Mouse (Mus musculus): Measurements from ENCODE around the gene Kmt2c. TPM values are rescaled to one million over a fixed set of nuclear protein-coding genes. Genes with fewer than 3 reads are reported as not detected.

Kmt2c gene
- polyA plus RNA-seq, 1 experiment from 2014 or later = 7.2 TPM

- no peak for ATAC-seq (ENCODE audit: extremely low read depth, insufficient number of reproducible peaks, low FRiP score, low TSS enrichment)
- no peaks in the 10 kb centered on the region for H3K9me3 ChIP-seq
- H3K36me3 ChIP-seq = peaks cover 12% of the 10 kb centered on the region
- 92% methylated on average over 2 of the region's 2 CpGs for WGBS
- H3K9ac ChIP-seq = no peak overlapping the region
- no peaks in the 10 kb centered on the region for H3K27me3 ChIP-seq (replicated peaks)
- no peak overlapping the region for H3K27ac ChIP-seq (replicated peaks)
- no peak overlapping the region for H3K4me2 ChIP-seq
- no peaks in the 10 kb centered on the region for H3K4me1 ChIP-seq
- no peak overlapping the region for H3K4me3 ChIP-seq
These were observed 130.2 kb downstream of the Kmt2c start for GRCm38 (mm10) chr5:25368420-25368819.

- Histone ChIP-seq H3K4me1 (no peaks in the 10 kb centered on the region), H3K27me3 (replicated peaks) (no peaks in the 10 kb centered on the region), H3K4me3 (no peak overlapping the region), H3K36me3 (peaks cover 15% of the 10 kb centered on the region), H3K9me3 (no peaks in the 10 kb centered on the region), H3K27ac (replicated peaks) (no peak overlapping the region), H3K9ac (no peak overlapping the region), H3K4me2 (no peak overlapping the region)
- 76% methylated on average over 1 of the region's 1 CpGs for WGBS
- ATAC-seq (ENCODE audit: extremely low read depth, insufficient number of reproducible peaks, low FRiP score, low TSS enrichment) = no peak
These were observed 131.5 kb downstream of the Kmt2c start for GRCm38 (mm10) chr5:25367126-25367525.

GRCm38 (mm10) chr5:25353509-25353908 is 145.1 kb downstream of the Kmt2c start:
- H3K9me3 ChIP-seq = no peaks in the 10 kb centered on the region
- WGBS = 88% methylated on average over 2 of the region's 2 CpGs
- no peak overlapping the region for H3K9ac ChIP-seq
- H3K36me3 ChIP-seq = peaks cover 51% of the 10 kb centered on the region
- no peak for ATAC-seq (ENCODE audit: extremely low read depth, insufficient number of reproducible peaks, low FRiP score, low TSS enrichment)
- no peak overlapping the region for H3K4me2 ChIP-seq
- no peaks in the 10 kb centered on the region for H3K27me3 ChIP-seq (replicated peaks)
- no peak overlapping the region for H3K4me3 ChIP-seq
- H3K4me1 ChIP-seq = no peaks in the 10 kb centered on the region
- no peak overlapping the region for H3K27ac ChIP-seq (replicated peaks)

- H3K36me3 ChIP-seq = peaks cover 43% of the 10 kb centered on the region
- no peak overlapping the region for H3K27ac ChIP-seq (replicated peaks)
- no peaks in the 10 kb centered on the region for H3K4me1 ChIP-seq
- H3K9ac ChIP-seq = no peak overlapping the region
- H3K27me3 ChIP-seq (replicated peaks) = no peaks in the 10 kb centered on the region
- ATAC-seq (ENCODE audit: extremely low read depth, insufficient number of reproducible peaks, low FRiP score, low TSS enrichment) = no peak
- no peak overlapping the region for H3K4me2 ChIP-seq
- no peak overlapping the region for H3K4me3 ChIP-seq
- WGBS = 93% methylated on average over 2 of the region's 2 CpGs
- no peaks in the 10 kb centered on the region for H3K9me3 ChIP-seq
These were observed 167.3 kb downstream of the Kmt2c start for GRCm38 (mm10) chr5:25331322-25331721.

- H3K36me3 ChIP-seq = peaks cover 79% of the 10 kb centered on the region
- 75% methylated on average over 6 of the region's 6 CpGs for WGBS
- no peak overlapping the region for H3K27ac ChIP-seq (replicated peaks)
- ATAC-seq (ENCODE audit: extremely low read depth, insufficient number of reproducible peaks, low FRiP score, low TSS enrichment) = no peak
- H3K27me3 ChIP-seq (replicated peaks) = no peaks in the 10 kb centered on the region
- no peak overlapping the region for H3K9ac ChIP-seq
- H3K9me3 ChIP-seq = no peaks in the 10 kb centered on the region
- no peak overlapping the region for H3K4me2 ChIP-seq
- no peak overlapping the region for H3K4me3 ChIP-seq
- no peaks in the 10 kb centered on the region for H3K4me1 ChIP-seq
These were observed 184.7 kb downstream of the Kmt2c start for GRCm38 (mm10) chr5:25313881-25314280.

- Histone ChIP-seq H3K9me3 (no peaks in the 10 kb centered on the region), H3K27ac (replicated peaks) (no peak overlapping the region), H3K9ac (no peak overlapping the region), H3K4me1 (no peaks in the 10 kb centered on the region), H3K4me3 (no peak overlapping the region), H3K4me2 (no peak overlapping the region), H3K36me3 (peaks cover 60% of the 10 kb centered on the region), H3K27me3 (replicated peaks) (no peaks in the 10 kb centered on the region)
- WGBS = 91% methylated on average over 2 of the region's 2 CpGs
- no peak for ATAC-seq (ENCODE audit: extremely low read depth, insufficient number of reproducible peaks, low FRiP score, low TSS enrichment)
These were observed 188.4 kb downstream of the Kmt2c start for GRCm38 (mm10) chr5:25310226-25310625.

- Histone ChIP-seq H3K27ac (replicated peaks) (no peak overlapping the region), H3K36me3 (peaks cover 47% of the 10 kb centered on the region), H3K4me3 (no peak overlapping the region), H3K4me1 (no peaks in the 10 kb centered on the region), H3K4me2 (no peak overlapping the region), H3K9me3 (no peaks in the 10 kb centered on the region), H3K9ac (no peak overlapping the region), H3K27me3 (replicated peaks) (no peaks in the 10 kb centered on the region)
- no peak for ATAC-seq (ENCODE audit: extremely low read depth, insufficient number of reproducible peaks, low FRiP score, low TSS enrichment)
- WGBS = 58% methylated on average over 3 of the region's 3 CpGs
These were observed 201.8 kb downstream of the Kmt2c start for GRCm38 (mm10) chr5:25296830-25297229.

- WGBS = 94% methylated on average over 13 of the region's 13 CpGs
- Histone ChIP-seq H3K9ac (no peak overlapping the region), H3K4me3 (no peak overlapping the region), H3K27me3 (replicated peaks) (no peaks in the 10 kb centered on the region), H3K36me3 (peaks cover 97% of the 10 kb centered on the region), H3K4me2 (no peak overlapping the region), H3K9me3 (no peaks in the 10 kb centered on the region), H3K27ac (replicated peaks) (no peak overlapping the region), H3K4me1 (no peaks in the 10 kb centered on the region)
- no peak for ATAC-seq (ENCODE audit: extremely low read depth, insufficient number of reproducible peaks, low FRiP score, low TSS enrichment)
These were observed 214.6 kb downstream of the Kmt2c start for GRCm38 (mm10) chr5:25283988-25284387.

GRCm38 (mm10) chr5:25276365-25276764 is 222.2 kb downstream of the Kmt2c start:
- Histone ChIP-seq H3K36me3 (peaks cover 83% of the 10 kb centered on the region), H3K9me3 (no peaks in the 10 kb centered on the region), H3K9ac (no peak overlapping the region), H3K27me3 (replicated peaks) (no peaks in the 10 kb centered on the region), H3K4me1 (no peaks in the 10 kb centered on the region), H3K4me3 (no peak overlapping the region), H3K4me2 (no peak overlapping the region), H3K27ac (replicated peaks) (no peak overlapping the region)
- 80% methylated on average over 6 of the region's 6 CpGs for WGBS
- no peak for ATAC-seq (ENCODE audit: extremely low read depth, insufficient number of reproducible peaks, low FRiP score, low TSS enrichment)

GRCm38 (mm10) chr5:25275629-25276028 is 223.0 kb downstream of the Kmt2c start:
- Histone ChIP-seq H3K4me3 (no peak overlapping the region), H3K4me1 (no peaks in the 10 kb centered on the region), H3K4me2 (no peak overlapping the region), H3K27me3 (replicated peaks) (no peaks in the 10 kb centered on the region), H3K36me3 (peaks cover 83% of the 10 kb centered on the region), H3K27ac (replicated peaks) (no peak overlapping the region), H3K9ac (no peak overlapping the region), H3K9me3 (no peaks in the 10 kb centered on the region)
- WGBS = 89% methylated on average over 10 of the region's 10 CpGs
- no peak for ATAC-seq (ENCODE audit: extremely low read depth, insufficient number of reproducible peaks, low FRiP score, low TSS enrichment)

GRCm38 (mm10) chr5:25268258-25268888 is 230.2 kb downstream of the Kmt2c start:
- Histone ChIP-seq H3K9me3 (no peaks in the 10 kb centered on the region), H3K9ac (no peak overlapping the region), H3K27ac (replicated peaks) (no peak overlapping the region), H3K4me3 (no peak overlapping the region), H3K27me3 (replicated peaks) (no peaks in the 10 kb centered on the region), H3K4me1 (no peaks in the 10 kb centered on the region), H3K4me2 (no peak overlapping the region), H3K36me3 (peaks cover 84% of the 10 kb centered on the region)
- no peak for ATAC-seq (ENCODE audit: extremely low read depth, insufficient number of reproducible peaks, low FRiP score, low TSS enrichment)
- WGBS = 93% methylated on average over 4 of the region's 4 CpGs

- no peak overlapping the region for H3K9ac ChIP-seq
- WGBS = 65% methylated on average over 7 of the region's 7 CpGs
- peaks cover under 1% of the 10 kb centered on the region; the same call in 1 of the 2 replicates for H3K4me1 ChIP-seq
- no peaks in the 10 kb centered on the region for H3K27me3 ChIP-seq (replicated peaks)
- no peak for ATAC-seq (ENCODE audit: extremely low read depth, insufficient number of reproducible peaks, low FRiP score, low TSS enrichment)
- H3K27ac ChIP-seq (replicated peaks) = no peak overlapping the region
- no peak overlapping the region for H3K4me3 ChIP-seq
- H3K9me3 ChIP-seq = no peaks in the 10 kb centered on the region
- H3K36me3 ChIP-seq = peaks cover 93% of the 10 kb centered on the region
- H3K4me2 ChIP-seq = no peak overlapping the region
These were observed 236.3 kb downstream of the Kmt2c start for GRCm38 (mm10) chr5:25262266-25262665.

Measured in heart, embryonic 13.5 days (tissue).